Comparison of ENCODE assay signal across 17 mouse cellular contexts in genomic region chr4:68387097-68387496, GRCm38 (mm10).
DNase-seq lines count a peak whose midpoint lies in the region.
"Had no signal": no experiment of that assay in that cellular context is flagged by ENCODE, and none has a peak within 500 bp of the region (broad histone marks: within the 10 kb centered on the region; RNA-seq: fewer than 3 reads in every experiment).

No protein-coding gene starts in this region.

- peak; percentile 28 to 55 for DNase-seq in frontal cortex, adult 2 months (ENCODE audit: extremely low spot score in 1 of 2, low spot score in 1 of 2)
- DNase-seq in frontal cortex, postnatal 10 days (ENCODE audit: low spot score in 2 of 2): no peak
- DNase-seq in left cerebral cortex, adult 18-20 months (ENCODE audit: low spot score in 2 of 2): peak; percentile 32 to 64
- no peak for DNase-seq in left cerebral cortex, postnatal 10 days (ENCODE audit: extremely low spot score in 1 of 2, low spot score in 2 of 2)
- DNase-seq in left cerebral cortex, adult 9 months (ENCODE audit: low spot score in 2 of 2): peak; percentile 5 to 43
- DNase-seq in right cerebral cortex, postnatal 36 days (ENCODE audit: low spot score in 2 of 2): peak; percentile 14 to 43
- DNase-seq in kidney, postnatal 14 days: no peak
- no peak for DNase-seq in thymus, adult 18-20 months
- DNase-seq: adrenal gland, postnatal 14 days; cerebellum, adult 8-10 months; cerebellum, postnatal 36 days; embryo, embryonic 11 days; gastrocnemius, postnatal 36 days; heart, postnatal 36 days; kidney, adult 11 months; lung, adult 2 months; lung, postnatal 14 days had no signal

- intact Hi-C loops in left cerebral cortex, postnatal 10 days (cut with DNase I): no loop called here

Comparison
In these comparisons a context has a peak if more than half of its experiments do, and no peak if none do; other contexts are left out.
1. DNase-seq: peak in frontal cortex, adult 2 months (2 of 2), left cerebral cortex, adult 18-20 months (2 of 2), left cerebral cortex, adult 9 months (2 of 2) and right cerebral cortex, postnatal 36 days (2 of 2); none in frontal cortex, postnatal 10 days (0 of 2), left cerebral cortex, postnatal 10 days (0 of 2), kidney, postnatal 14 days (single experiment) and thymus, adult 18-20 months (0 of 2).